Mouse (Mus musculus) liver, postnatal 0 days (tissue): ENCODE data around the gene Bend3. TPM values are rescaled to one million over a fixed set of nuclear protein-coding genes. Genes with fewer than 3 reads are reported as not detected.

Experiments used
- ATAC-seq: fragments of 200-750 bp; cut with Nextera tagmentation; 2 replicates; pipeline ENCODE4 v1.8.0; 2017; ENCODE audit warnings: mild to moderate bottlenecking, moderate library complexity
- DNase-seq: peaks from one replicate; pipeline ENCODE4 v3.0.0-alpha.2; 2016
- H3K27ac ChIP-seq: fragments of 300-500 bp; sonication (generic); 2 replicates; pipeline ENCODE4 v1.5.1; 2014; ENCODE audit warnings: antibody characterized with exemption, moderate library complexity, mild to moderate bottlenecking, low read depth
- H3K27me3 ChIP-seq: fragments of 300-500 bp; sonication (generic); 2 replicates; pipeline ENCODE4 v1.6.1; 2014; ENCODE audit warnings: low read length, control low read depth, mixed read lengths; ENCODE audit not compliant: insufficient read depth
- H3K36me3 ChIP-seq: fragments of 300-500 bp; sonication (generic); replicated peaks from 2 replicates; pipeline ENCODE4 v1.6.1; 2014; ENCODE audit warnings: mild to moderate bottlenecking, control low read depth, low read length, moderate library complexity, mixed read lengths; ENCODE audit not compliant: insufficient read depth
- H3K4me1 ChIP-seq: fragments of 300-500 bp; sonication (generic); 2 replicates; pipeline ENCODE4 v1.6.1; 2014; ENCODE audit warnings: antibody characterized with exemption, mild to moderate bottlenecking, control low read depth; ENCODE audit not compliant: insufficient read depth
- H3K4me2 ChIP-seq: fragments of 300-500 bp; sonication (generic); 2 replicates; pipeline ENCODE4 v1.6.1; 2014; ENCODE audit warnings: low read depth, mild to moderate bottlenecking, low read length, moderate library complexity, mixed read lengths
- H3K4me3 ChIP-seq: fragments of 300-500 bp; sonication (generic); 2 replicates; pipeline ENCODE4 v1.5.1; 2014; ENCODE audit warnings: low read depth, low read length
- H3K9ac ChIP-seq: fragments of 300-500 bp; sonication (generic); replicated peaks from 2 replicates; pipeline ENCODE4 v1.6.1; 2014; ENCODE audit warnings: mild to moderate bottlenecking, moderate library complexity
- H3K9me3 ChIP-seq: fragments of 300-500 bp; sonication (generic); 2 replicates; pipeline ENCODE4 v1.6.1; 2016; ENCODE audit warnings: mild to moderate bottlenecking, control low read depth, low read length, mixed read lengths
- CTCF ChIP-seq: sonication (generic); IDR thresholded peaks from 2 replicates; pipeline ENCODE4 v1.5.1; 2016; ENCODE audit warnings: antibody characterized with exemption, low read depth
- EP300 ChIP-seq: IDR thresholded peaks from 2 replicates; pipeline ENCODE4 v1.6.1; 2016; ENCODE audit warnings: antibody characterized with exemption, low read depth, mild to moderate bottlenecking
- WGBS: fragments of 180-500 bp; shearing (Covaris S2); extraction: QIAGEN DNeasy Blood & Tissue Kit; methylation state at CpG from one replicate; pipeline ENCODE4 v1.1.7; 2014; ENCODE audit not compliant: insufficient replicate concordance; 5-methylcytosine and 5-hydroxymethylcytosine counted together
- polyA plus RNA-seq: library from polyadenylated mRNA; unstranded; fragments of >200 nt; fragmentation: Nextera tagmentation; extraction: Ambion mirVana; gene quantifications from 2 replicates; pipeline ENCODE4 v1.2.1, GENCODE M21; 2015

Gene Bend3
- polyA plus RNA-seq, 1 experiment from 2014 or later: 0.51 TPM

DNA sequence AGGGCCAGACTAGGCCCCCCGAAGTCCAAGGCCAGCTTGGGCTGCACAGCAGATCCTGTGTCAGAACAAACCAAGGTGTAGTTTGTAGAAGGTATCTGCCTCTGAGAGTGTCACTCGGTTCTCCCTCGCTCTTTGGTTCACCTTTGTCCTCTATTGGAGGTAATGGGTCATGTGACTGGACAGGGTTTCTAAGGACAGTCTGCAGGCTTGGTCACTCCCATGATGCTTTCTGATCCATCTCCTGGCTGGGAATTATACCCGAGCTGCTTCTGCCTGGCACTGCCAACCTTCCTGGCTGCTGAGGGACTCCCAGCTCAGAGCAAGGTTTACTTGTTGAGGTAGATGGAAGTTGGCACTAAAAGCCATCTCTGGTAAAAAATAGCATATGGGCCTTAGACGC, 12.2 kb downstream of the Bend3 start:
- Histone ChIP-seq H3K9ac (no peak overlapping the region), H3K27ac (peak overlapping the region; percentile 69), H3K4me1 (peaks cover 20% of the 10 kb centered on the region), H3K9me3 (no peaks in the 10 kb centered on the region), H3K4me3 (no peak overlapping the region), H3K36me3 (no peaks in the 10 kb centered on the region; the same call in 1 of the 2 replicates), H3K27me3 (no peaks in the 10 kb centered on the region), H3K4me2 (no peak overlapping the region)
- WGBS: 70% methylated on average over 5 of the region's 5 CpGs
- DNase-seq (no peak), ATAC-seq (peak; percentile 80)
- TF ChIP-seq CTCF (no peak), EP300 (no peak)

GRCm38 (mm10) chr10:43502599-43502998, 24.0 kb downstream of the Bend3 start:
- Histone ChIP-seq H3K27ac (no peak overlapping the region), H3K27me3 (no peaks in the 10 kb centered on the region), H3K36me3 (no peaks in the 10 kb centered on the region), H3K9ac (no peak overlapping the region), H3K9me3 (no peaks in the 10 kb centered on the region), H3K4me1 (no peaks in the 10 kb centered on the region), H3K4me3 (no peak overlapping the region), H3K4me2 (no peak overlapping the region)
- TF ChIP-seq EP300 (no peak), CTCF (no peak)
- DNase-seq: no peak
- ATAC-seq: no peak
- WGBS: 90% methylated on average over 4 of the region's 4 CpGs

- WGBS: 50% methylated on average over 1 of the region's 1 CpGs
- Histone ChIP-seq H3K9ac (no peak overlapping the region), H3K4me3 (no peak overlapping the region), H3K36me3 (no peaks in the 10 kb centered on the region), H3K27ac (no peak overlapping the region), H3K9me3 (no peaks in the 10 kb centered on the region), H3K4me1 (no peaks in the 10 kb centered on the region; the same call in 1 of the 2 replicates), H3K4me2 (no peak overlapping the region), H3K27me3 (no peaks in the 10 kb centered on the region)
- DNase-seq (no peak), ATAC-seq (no peak)
- TF ChIP-seq CTCF (no peak), EP300 (no peak)
Measured at GRCm38 (mm10) chr10:43504291-43504690, 25.7 kb downstream of the Bend3 start.

GRCm38 (mm10) chr10:43507051-43507450, 28.4 kb downstream of the Bend3 start:
- peaks cover 4% of the 10 kb centered on the region; the same call in 1 of the 2 replicates for H3K36me3 ChIP-seq
- H3K27ac ChIP-seq: no peak overlapping the region
- no peak overlapping the region for H3K4me3 ChIP-seq
- H3K27me3 ChIP-seq: no peaks in the 10 kb centered on the region
- no peaks in the 10 kb centered on the region for H3K9me3 ChIP-seq
- 75% methylated on average over 4 of the region's 4 CpGs for WGBS
- no peak overlapping the region for H3K4me2 ChIP-seq
- TF ChIP-seq EP300: no peak
- no peak for TF ChIP-seq CTCF
- H3K9ac ChIP-seq: no peak overlapping the region
- ATAC-seq (no peak), DNase-seq (no peak)
- H3K4me1 ChIP-seq: no peaks in the 10 kb centered on the region; the same call in 1 of the 2 replicates

DNA sequence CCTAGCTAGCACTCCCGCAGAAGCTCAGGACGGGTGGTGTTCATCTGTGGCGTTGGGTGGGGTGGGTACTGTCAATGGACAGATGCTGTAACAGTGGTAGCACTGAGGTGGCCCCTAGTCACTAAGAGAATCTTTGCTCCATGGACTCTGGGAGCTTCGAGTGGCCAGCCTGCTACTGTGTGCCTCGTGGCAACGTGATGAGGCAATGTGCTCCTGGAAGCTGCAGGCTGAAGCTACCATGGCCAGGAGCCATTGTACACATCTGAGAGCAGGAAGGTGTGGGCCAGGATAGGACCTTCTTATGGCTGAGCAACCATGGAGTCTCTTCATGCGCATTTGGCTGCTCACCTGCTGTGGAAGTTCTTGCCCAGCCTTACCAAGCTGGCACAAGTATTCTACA, 30.6 kb downstream of the Bend3 start:
- ATAC-seq (peak; percentile 63), DNase-seq (peak; percentile 35)
- Histone ChIP-seq H3K27ac (no peak overlapping the region), H3K36me3 (peaks cover 6% of the 10 kb centered on the region; the same call in 1 of the 2 replicates), H3K9ac (no peak overlapping the region), H3K9me3 (no peaks in the 10 kb centered on the region), H3K4me1 (peaks cover 3% of the 10 kb centered on the region), H3K27me3 (no peaks in the 10 kb centered on the region), H3K4me2 (no peak overlapping the region), H3K4me3 (no peak overlapping the region)
- WGBS: 76% methylated on average over 7 of the region's 7 CpGs
- TF ChIP-seq EP300 (no peak), CTCF (no peak)

DNA sequence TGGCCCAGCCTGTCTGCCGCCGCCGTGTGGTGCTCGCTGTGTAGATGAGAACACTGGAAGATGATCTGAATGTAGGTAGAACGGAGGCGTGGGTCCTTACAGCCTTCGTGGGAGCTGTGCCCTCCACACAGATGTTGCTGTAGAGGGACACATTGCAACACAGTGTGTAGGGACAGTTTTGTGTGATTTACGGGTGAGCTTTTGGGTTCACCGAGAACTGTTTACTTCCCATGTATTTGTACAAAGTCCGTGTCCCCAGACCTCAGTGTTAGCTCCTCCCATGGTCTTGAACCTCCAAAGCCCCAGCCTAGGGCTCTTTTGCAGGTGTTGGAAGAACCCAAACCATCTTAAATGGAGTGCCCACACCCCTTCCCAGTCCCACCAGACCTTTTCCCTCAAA, 34.3 kb downstream of the Bend3 start:
- Histone ChIP-seq H3K27ac (peak overlapping the region; percentile 80), H3K4me2 (no peak overlapping the region), H3K27me3 (no peaks in the 10 kb centered on the region), H3K4me3 (no peak overlapping the region), H3K36me3 (peaks cover 6% of the 10 kb centered on the region; the same call in 1 of the 2 replicates), H3K9ac (no peak overlapping the region), H3K9me3 (no peaks in the 10 kb centered on the region), H3K4me1 (peaks cover 11% of the 10 kb centered on the region)
- 74% methylated on average over 10 of the region's 10 CpGs for WGBS
- ATAC-seq: peak; percentile 82
- no peak for TF ChIP-seq CTCF
- no peak for TF ChIP-seq EP300
- DNase-seq: no peak
